Mouse (Mus musculus) naive thymus-derived CD4-positive, alpha-beta T cell, adult 5 months (primary cell): ENCODE results near the gene Dennd5a. TPM values are rescaled to one million over a fixed set of nuclear protein-coding genes. Genes with fewer than 3 reads are reported as not detected.

Experiments used
- polyA plus RNA-seq: library from polyadenylated mRNA; unstranded; fragments of 100-300 nt; shearing (Covaris generic); gene quantifications from one replicate; pipeline ENCODE4 v1.2.1, GENCODE M21; 2017

Dennd5a gene
- polyA plus RNA-seq, result 17.7 TPM

GRCm38 (mm10) chr7:109959716-109960612, at the start of gene Dennd5a:
Gene Dennd5a, minus strand, starts transcription at chr7:109960470.

GRCm38 (mm10) chr7:109986775-109987174, 26.5 kb upstream of the Dennd5a start, which contains the start of gene Tmem41b:
Gene Tmem41b, minus strand, starts transcription at chr7:109986929.

GRCm38 (mm10) chr7:109865370-109866229, 94.7 kb downstream of the Dennd5a start, which contains the start of gene Scube2:
Gene Scube2, minus strand, starts transcription at chr7:109865679.

Other genes with a start within 250 kb of the Dennd5a start
- not detected for gene BC051019, start 236.6 kb downstream of the Dennd5a start, polyA plus RNA-seq
- 0.68 TPM for gene Ascl3, start 228.7 kb downstream of the Dennd5a start, polyA plus RNA-seq
- gene Tmem9b, start 207.6 kb downstream of the Dennd5a start, polyA plus RNA-seq, result 141 TPM
- gene Nrip3, start 178.4 kb downstream of the Dennd5a start, polyA plus RNA-seq, result 1.6 TPM
- not detected for gene Scube2, start 94.8 kb downstream of the Dennd5a start, polyA plus RNA-seq
- 48.2 TPM for gene Tmem41b, start 26.5 kb upstream of the Dennd5a start, polyA plus RNA-seq
- 35.2 TPM for gene Ipo7, start 57.8 kb upstream of the Dennd5a start, polyA plus RNA-seq
- gene Zfp143, start 100.7 kb upstream of the Dennd5a start, polyA plus RNA-seq, result 28.6 TPM
- 0.36 TPM for gene Wee1, start 161.6 kb upstream of the Dennd5a start, polyA plus RNA-seq